Mouse (Mus musculus): ENCODE data around the gene Tedc1. TPM values are rescaled to one million over a fixed set of nuclear protein-coding genes. Genes with fewer than 3 reads are reported as not detected.

Gene Tedc1
- polyA plus RNA-seq, 1 experiment, result 16.8 TPM

- Histone ChIP-seq H3K4me3 (ENCODE audit: extremely low read depth, insufficient read depth, insufficient read length) (no peak overlapping the region), H3K27me3 (ENCODE audit: control insufficient read depth, insufficient read depth, low read length) (no peaks in the 10 kb centered on the region), H3K27ac (ENCODE audit: insufficient read depth, low read length) (no peak overlapping the region), H3K36me3 (ENCODE audit: control insufficient read depth, insufficient read depth, low read length) (no peaks in the 10 kb centered on the region), H3K4me1 (ENCODE audit: control insufficient read depth, insufficient read depth, insufficient read length) (no peaks in the 10 kb centered on the region)
- WGBS, result 89% methylated on average over 4 of the region's 4 CpGs
- TF ChIP-seq POLR2A (IDR thresholded peaks at IDR 0.05; ENCODE audit: low read depth, low read length) (no peak), CTCF (IDR thresholded peaks at IDR 0.05; ENCODE audit: extremely low read depth, insufficient read depth, insufficient read length, insufficient replicate concordance) (no peak)
- DNase-seq (ENCODE audit: low read depth in 1 of 2, low spot score in 2 of 2), result no peak
Measured at GRCm38 (mm10) chr12:113201301-113201700, 45.1 kb downstream of the Tedc1 start.

DNA sequence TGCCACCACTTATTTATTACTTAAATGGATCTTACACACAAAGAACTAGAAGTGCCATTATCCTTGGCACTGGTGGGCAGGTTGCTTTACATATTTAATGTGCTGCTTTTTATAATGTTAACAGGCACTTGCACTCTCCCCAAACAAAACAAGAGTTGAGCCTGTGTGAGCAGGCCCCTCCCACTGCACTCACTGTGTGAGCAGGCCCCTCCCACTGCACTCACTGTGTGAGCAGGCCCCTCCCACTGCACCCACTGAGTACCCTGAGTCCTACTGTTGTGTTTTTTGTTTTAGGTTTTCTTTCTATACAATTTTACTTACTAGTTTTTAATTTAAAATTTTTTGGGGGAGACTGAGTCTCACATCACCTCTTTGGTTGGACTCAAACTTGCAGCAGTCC is 45.8 kb downstream of the Tedc1 start:
- no peak overlapping the region for H3K27ac ChIP-seq (ENCODE audit: insufficient read depth, low read length)
- TF ChIP-seq POLR2A (IDR thresholded peaks at IDR 0.05; ENCODE audit: low read depth, low read length) (no peak), CTCF (IDR thresholded peaks at IDR 0.05; ENCODE audit: extremely low read depth, insufficient read depth, insufficient read length, insufficient replicate concordance) (no peak)
- H3K36me3 ChIP-seq (ENCODE audit: control insufficient read depth, insufficient read depth, low read length), result no peaks in the 10 kb centered on the region
- no peaks in the 10 kb centered on the region for H3K27me3 ChIP-seq (ENCODE audit: control insufficient read depth, insufficient read depth, low read length)
- no peaks in the 10 kb centered on the region for H3K4me1 ChIP-seq (ENCODE audit: control insufficient read depth, insufficient read depth, insufficient read length)
- H3K4me3 ChIP-seq (ENCODE audit: extremely low read depth, insufficient read depth, insufficient read length), result no peak overlapping the region
- DNase-seq (ENCODE audit: low read depth in 1 of 2, low spot score in 2 of 2), result no peak

- no peak for DNase-seq (ENCODE audit: low read depth in 1 of 2, low spot score in 2 of 2)
- no peak for TF ChIP-seq CTCF (IDR thresholded peaks at IDR 0.05; ENCODE audit: extremely low read depth, insufficient read depth, insufficient read length, insufficient replicate concordance)
- no peak for TF ChIP-seq POLR2A (IDR thresholded peaks at IDR 0.05; ENCODE audit: low read depth, low read length)
- Histone ChIP-seq H3K27ac (ENCODE audit: insufficient read depth, low read length) (no peak overlapping the region), H3K27me3 (ENCODE audit: control insufficient read depth, insufficient read depth, low read length) (no peaks in the 10 kb centered on the region), H3K4me3 (ENCODE audit: extremely low read depth, insufficient read depth, insufficient read length) (no peak overlapping the region), H3K36me3 (ENCODE audit: control insufficient read depth, insufficient read depth, low read length) (no peaks in the 10 kb centered on the region), H3K4me1 (ENCODE audit: control insufficient read depth, insufficient read depth, insufficient read length) (no peaks in the 10 kb centered on the region)
- WGBS, result 85% methylated on average over 7 of the region's 7 CpGs
Measured at GRCm38 (mm10) chr12:113203522-113203921, 47.3 kb downstream of the Tedc1 start.

DNA sequence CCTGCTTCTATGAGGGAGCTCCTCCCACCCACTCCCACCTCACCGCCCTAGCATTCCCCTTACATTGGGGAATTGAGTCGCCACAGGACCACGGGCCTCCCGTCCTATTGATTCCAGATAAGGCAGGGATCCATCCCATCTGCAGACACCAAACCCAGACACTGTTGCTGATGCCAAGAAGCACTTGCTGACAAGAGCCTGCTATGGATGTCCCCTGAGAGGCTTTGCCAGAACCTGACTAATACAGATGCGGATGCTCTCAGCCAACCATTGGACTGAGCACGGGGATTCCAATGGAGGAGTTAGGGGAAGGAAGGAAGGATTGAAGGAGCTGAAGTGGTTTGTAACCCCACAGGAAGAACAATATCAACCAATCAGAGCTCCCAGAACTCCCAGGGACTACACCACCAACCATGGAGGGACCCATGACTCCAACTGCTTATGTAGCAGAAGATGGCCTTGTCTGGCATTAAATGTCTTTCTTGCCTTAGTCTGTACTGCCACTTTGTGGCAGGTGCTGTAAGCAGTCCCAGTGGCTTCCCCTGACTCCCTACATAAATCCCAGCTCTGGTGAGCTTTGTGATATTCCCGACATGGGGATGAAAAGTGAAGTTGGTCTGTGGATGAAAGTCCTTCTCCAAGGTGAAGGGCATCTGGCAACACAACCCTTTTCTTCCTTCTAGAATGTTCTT is 49.2 kb downstream of the Tedc1 start:
- H3K4me3 ChIP-seq (ENCODE audit: extremely low read depth, insufficient read depth, insufficient read length), result no peak overlapping the region
- WGBS, result 90% methylated on average over 7 of the region's 7 CpGs
- no peak for DNase-seq (ENCODE audit: low read depth in 1 of 2, low spot score in 2 of 2)
- TF ChIP-seq POLR2A (IDR thresholded peaks at IDR 0.05; ENCODE audit: low read depth, low read length) (no peak), CTCF (IDR thresholded peaks at IDR 0.05; ENCODE audit: extremely low read depth, insufficient read depth, insufficient read length, insufficient replicate concordance) (peak; percentile 4; the same call in 1 of the 2 replicates)
- no peaks in the 10 kb centered on the region for H3K36me3 ChIP-seq (ENCODE audit: control insufficient read depth, insufficient read depth, low read length)
- no peaks in the 10 kb centered on the region for H3K27me3 ChIP-seq (ENCODE audit: control insufficient read depth, insufficient read depth, low read length)
- H3K27ac ChIP-seq (ENCODE audit: insufficient read depth, low read length), result no peak overlapping the region
- no peaks in the 10 kb centered on the region for H3K4me1 ChIP-seq (ENCODE audit: control insufficient read depth, insufficient read depth, insufficient read length)

GRCm38 (mm10) chr12:113207737-113208136 is 51.5 kb downstream of the Tedc1 start:
- no peaks in the 10 kb centered on the region for H3K4me1 ChIP-seq (ENCODE audit: control insufficient read depth, insufficient read depth, insufficient read length)
- H3K36me3 ChIP-seq (ENCODE audit: control insufficient read depth, insufficient read depth, low read length), result no peaks in the 10 kb centered on the region
- H3K27me3 ChIP-seq (ENCODE audit: control insufficient read depth, insufficient read depth, low read length), result no peaks in the 10 kb centered on the region
- no peak for DNase-seq (ENCODE audit: low read depth in 1 of 2, low spot score in 2 of 2)
- H3K4me3 ChIP-seq (ENCODE audit: extremely low read depth, insufficient read depth, insufficient read length), result no peak overlapping the region
- TF ChIP-seq POLR2A (IDR thresholded peaks at IDR 0.05; ENCODE audit: low read depth, low read length) (no peak), CTCF (IDR thresholded peaks at IDR 0.05; ENCODE audit: extremely low read depth, insufficient read depth, insufficient read length, insufficient replicate concordance) (no peak)
- no peak overlapping the region for H3K27ac ChIP-seq (ENCODE audit: insufficient read depth, low read length)
- WGBS, result 67% methylated on average over 6 of the region's 6 CpGs

- Histone ChIP-seq H3K4me3 (ENCODE audit: extremely low read depth, insufficient read depth, insufficient read length) (no peak overlapping the region), H3K27ac (ENCODE audit: insufficient read depth, low read length) (no peak overlapping the region), H3K27me3 (ENCODE audit: control insufficient read depth, insufficient read depth, low read length) (no peaks in the 10 kb centered on the region), H3K4me1 (ENCODE audit: control insufficient read depth, insufficient read depth, insufficient read length) (no peaks in the 10 kb centered on the region), H3K36me3 (ENCODE audit: control insufficient read depth, insufficient read depth, low read length) (no peaks in the 10 kb centered on the region)
- DNase-seq (ENCODE audit: low read depth in 1 of 2, low spot score in 2 of 2), result no peak
- WGBS, result 88% methylated on average over 17 of the region's 17 CpGs
- no peak for TF ChIP-seq POLR2A (IDR thresholded peaks at IDR 0.05; ENCODE audit: low read depth, low read length)
- no peak for TF ChIP-seq CTCF (IDR thresholded peaks at IDR 0.05; ENCODE audit: extremely low read depth, insufficient read depth, insufficient read length, insufficient replicate concordance)
Measured at GRCm38 (mm10) chr12:113210586-113211378, 54.6 kb downstream of the Tedc1 start.

DNA sequence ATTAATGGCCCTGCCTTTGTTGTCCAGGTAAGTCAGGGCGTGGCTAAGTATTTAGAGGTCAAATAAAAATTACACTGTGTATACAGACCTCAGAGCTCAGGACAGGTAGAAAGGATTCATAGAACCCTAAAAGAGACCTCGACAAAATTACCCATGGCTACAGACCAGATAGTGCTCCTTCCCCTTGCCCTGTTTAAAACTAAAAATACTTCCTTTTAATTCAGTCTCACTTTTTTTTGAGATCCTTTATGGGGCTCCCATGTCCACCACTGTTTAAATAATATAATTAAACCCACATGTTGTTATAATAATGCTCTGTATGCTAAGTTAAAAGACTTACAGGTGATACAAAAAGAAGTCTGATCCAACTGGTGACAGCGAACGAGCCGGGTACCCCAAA is 55.6 kb downstream of the Tedc1 start:
- H3K27me3 ChIP-seq (ENCODE audit: control insufficient read depth, insufficient read depth, low read length), result no peaks in the 10 kb centered on the region
- TF ChIP-seq CTCF (IDR thresholded peaks at IDR 0.05; ENCODE audit: extremely low read depth, insufficient read depth, insufficient read length, insufficient replicate concordance) (no peak), POLR2A (IDR thresholded peaks at IDR 0.05; ENCODE audit: low read depth, low read length) (no peak)
- WGBS, result 80% methylated on average over 5 of the region's 5 CpGs
- no peaks in the 10 kb centered on the region for H3K36me3 ChIP-seq (ENCODE audit: control insufficient read depth, insufficient read depth, low read length)
- H3K27ac ChIP-seq (ENCODE audit: insufficient read depth, low read length), result no peak overlapping the region
- DNase-seq (ENCODE audit: low read depth in 1 of 2, low spot score in 2 of 2), result no peak
- H3K4me3 ChIP-seq (ENCODE audit: extremely low read depth, insufficient read depth, insufficient read length), result no peak overlapping the region
- H3K4me1 ChIP-seq (ENCODE audit: control insufficient read depth, insufficient read depth, insufficient read length), result no peaks in the 10 kb centered on the region

Data from spleen, adult 2 months (tissue).